Mouse (Mus musculus): ENCODE measurements around the gene Defb42.

DNA sequence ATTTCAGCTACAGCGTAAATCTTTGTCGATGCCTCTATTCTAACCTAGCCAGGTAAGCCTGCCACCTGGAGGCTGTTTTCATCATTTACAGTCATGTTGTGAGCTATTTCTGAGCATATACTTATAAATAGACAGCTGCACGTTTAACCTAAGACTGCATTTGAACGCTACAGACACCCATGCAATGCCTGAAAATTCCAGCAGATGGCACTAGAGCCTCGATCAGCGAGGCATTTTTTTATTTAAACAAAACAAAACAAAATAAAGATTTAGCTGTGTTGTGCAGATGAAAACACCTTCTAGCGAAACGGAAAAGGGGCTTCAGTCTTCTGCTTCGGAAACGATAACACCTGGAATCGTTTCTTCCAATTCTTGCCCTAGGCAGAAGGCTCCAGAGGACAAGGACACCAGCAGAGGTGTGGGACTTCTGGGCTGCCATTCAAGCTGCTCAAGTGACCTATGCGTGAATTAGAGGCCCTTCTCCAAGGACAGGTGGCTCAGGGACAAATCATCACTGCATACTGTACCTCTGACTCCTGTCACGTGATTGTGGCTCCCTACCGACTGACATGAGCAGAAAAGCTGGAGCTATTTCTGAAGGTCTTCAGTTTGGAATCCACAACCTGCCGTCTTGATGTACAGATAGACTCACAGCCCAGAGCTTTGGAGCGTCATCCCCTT, 20.0 kb downstream of the Defb42 start:
- TF ChIP-seq HCFC1 (IDR thresholded peaks at IDR 0.05; ENCODE audit: low read depth, low read length) (no peak), MYB (IDR thresholded peaks at IDR 0.05; ENCODE audit: low read depth, low read length) (no peak), EP300 (IDR thresholded peaks at IDR 0.05; ENCODE audit: low read depth in 1 of 2, low read length in 2 of 2) (no peak)
